Mouse (Mus musculus): ENCODE data around the gene Gal3st4. TPM values are rescaled to one million over a fixed set of nuclear protein-coding genes. Genes with fewer than 3 reads are reported as not detected.

Gene Gal3st4
- 1 to 10 TPM; 2.5 to 3.5 TPM for total RNA-seq (2021)
- long read RNA-seq, experiment 1, transcript Gal3st4-203 (4 exons, 1,901 nt): major isoform, 6 of 9 reads
- long read RNA-seq, experiment 1, partial matches to known transcripts: 0 of 9 reads
- long read RNA-seq, experiment 1, other reads (novel, unspliced or antisense): 0 of 9 reads
- long read RNA-seq, experiment 2, partial matches to known transcripts: 0 of 5 reads
- long read RNA-seq, experiment 2, other reads (novel, unspliced or antisense): 1 of 5 reads

DNA sequence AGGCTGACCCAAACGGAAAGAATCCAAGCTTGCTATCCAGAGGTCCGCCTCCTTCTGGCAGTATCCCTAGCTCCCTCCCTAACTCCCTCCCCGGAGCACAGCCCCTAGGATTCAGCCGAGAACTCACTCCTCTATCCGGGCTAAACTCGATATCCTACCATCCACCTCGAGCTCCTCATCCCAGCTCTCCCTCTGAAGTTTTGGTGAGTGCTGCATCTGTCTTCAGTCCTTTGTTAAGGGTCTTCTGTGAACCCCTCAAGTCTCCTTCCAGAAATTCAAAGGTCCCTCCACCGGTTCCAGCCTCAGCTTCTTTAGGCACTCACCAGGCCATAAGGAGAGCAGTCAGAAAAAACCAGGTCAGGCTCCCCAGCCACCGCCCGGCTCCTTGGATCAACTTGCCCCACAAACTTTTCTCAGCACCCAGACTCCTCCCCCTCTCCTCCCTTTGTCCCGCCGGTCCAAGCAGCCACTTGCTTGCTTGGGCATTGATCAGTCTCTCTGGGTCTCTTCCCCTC, at the start of gene Gal3st4:
TSS of gene Gal3st4 (minus strand) at position 432 of the 515 bp plus-strand sequence.
- no peak for DNase-seq (ENCODE audit: low spot score in 2 of 2)

DNA sequence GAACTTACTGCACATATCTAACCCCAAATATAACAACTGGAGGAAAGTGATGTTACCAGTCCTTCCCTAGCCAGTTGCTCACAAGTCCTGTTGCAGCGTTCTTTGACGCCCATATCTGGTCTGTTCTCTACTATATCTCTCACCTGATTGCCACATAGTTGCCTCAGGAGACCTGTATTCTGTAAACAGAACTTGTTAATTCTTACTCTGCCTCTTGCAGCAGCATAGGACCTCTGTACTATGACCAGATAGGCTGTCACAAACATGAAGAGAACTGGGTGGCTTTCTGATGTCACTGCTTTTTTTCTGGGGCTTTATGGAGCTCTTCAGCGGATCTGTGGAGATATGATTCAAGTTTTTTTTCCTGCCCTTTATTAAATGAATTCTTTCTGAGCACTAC, 40.2 kb upstream of the Gal3st4 start:
- DNase-seq (ENCODE audit: low spot score in 2 of 2): no peak

DNA sequence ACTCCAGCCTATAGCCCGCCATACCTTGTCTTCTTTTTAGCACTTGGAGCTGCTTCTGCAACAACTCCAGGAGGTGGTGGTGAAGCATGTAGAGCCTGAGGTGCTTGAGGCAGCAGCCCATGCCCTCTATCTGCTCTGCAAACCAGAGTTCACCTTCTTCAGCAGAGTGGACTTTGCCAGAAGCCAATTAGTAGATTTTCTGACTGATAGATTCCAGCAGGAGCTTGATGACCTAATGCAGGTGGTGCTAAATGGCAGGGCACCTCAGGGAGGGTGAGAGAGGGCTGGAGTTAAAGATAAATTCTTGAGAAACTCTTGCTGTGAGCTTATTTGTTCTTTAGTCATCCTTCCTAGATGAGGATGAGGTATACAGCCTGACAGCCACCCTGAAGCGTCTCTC, 27.0 kb upstream of the Gal3st4 start:
- DNase-seq (ENCODE audit: low spot score in 2 of 2): no peak

DNA sequence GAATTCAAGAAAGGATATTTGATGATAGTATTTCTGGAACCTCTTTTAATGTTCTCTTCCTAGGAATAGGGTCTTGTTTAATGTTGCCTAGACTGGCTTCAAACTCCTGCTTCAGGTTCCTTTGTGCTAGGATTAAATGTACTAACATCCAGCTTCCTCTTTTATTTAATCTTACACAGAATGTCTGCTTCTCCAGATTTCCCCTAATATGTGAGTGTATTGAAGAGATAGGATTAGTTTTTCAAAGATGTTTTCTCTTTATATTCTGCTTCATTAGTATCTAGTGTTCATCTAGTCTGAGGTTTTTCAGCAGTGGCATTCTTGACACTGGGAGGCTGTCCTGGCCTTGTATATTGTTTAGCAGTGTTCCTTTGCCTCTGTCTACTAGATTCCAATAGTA, 21.5 kb upstream of the Gal3st4 start:
- DNase-seq (ENCODE audit: low spot score in 2 of 2): no peak

DNA sequence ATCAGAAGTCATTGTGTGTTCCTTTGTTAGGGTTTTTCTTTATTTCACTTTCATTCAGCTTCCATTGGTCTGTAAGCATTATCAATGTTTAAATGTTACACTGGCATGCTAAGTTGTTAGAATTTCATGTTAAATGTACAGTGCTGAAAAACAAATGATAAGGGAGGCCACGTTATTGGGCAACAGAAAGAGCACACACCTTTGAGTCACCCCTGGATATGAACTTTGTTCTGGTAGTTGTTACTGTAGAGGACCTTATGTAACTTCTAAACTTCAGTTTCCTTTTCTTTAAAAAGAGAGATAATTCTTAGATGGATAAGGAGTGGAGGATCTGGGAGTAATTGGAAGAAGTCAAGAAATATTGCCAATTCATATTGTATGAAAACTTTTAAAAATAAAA, 19.0 kb upstream of the Gal3st4 start:
- DNase-seq (ENCODE audit: low spot score in 2 of 2): no peak

DNA sequence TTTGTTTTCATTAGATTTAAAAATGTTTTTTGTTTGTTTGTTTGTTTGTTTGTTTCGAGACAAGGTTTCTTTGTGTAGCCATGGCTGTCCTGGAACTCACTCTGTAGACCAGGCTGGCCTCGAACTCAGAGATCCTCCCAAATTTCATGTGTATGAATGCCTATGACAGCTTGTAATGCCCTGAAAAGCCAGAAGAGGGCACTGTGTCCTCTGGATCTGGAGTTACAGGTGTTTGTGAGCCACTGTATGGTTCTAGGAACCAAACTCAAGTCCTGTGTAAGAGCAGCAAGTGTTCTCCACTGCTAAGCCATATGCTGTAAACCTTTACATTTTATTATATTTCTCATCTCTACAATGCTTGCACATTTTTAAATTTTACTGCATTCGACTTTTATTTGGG, 15.2 kb upstream of the Gal3st4 start:
- DNase-seq (ENCODE audit: low spot score in 2 of 2): no peak

DNA sequence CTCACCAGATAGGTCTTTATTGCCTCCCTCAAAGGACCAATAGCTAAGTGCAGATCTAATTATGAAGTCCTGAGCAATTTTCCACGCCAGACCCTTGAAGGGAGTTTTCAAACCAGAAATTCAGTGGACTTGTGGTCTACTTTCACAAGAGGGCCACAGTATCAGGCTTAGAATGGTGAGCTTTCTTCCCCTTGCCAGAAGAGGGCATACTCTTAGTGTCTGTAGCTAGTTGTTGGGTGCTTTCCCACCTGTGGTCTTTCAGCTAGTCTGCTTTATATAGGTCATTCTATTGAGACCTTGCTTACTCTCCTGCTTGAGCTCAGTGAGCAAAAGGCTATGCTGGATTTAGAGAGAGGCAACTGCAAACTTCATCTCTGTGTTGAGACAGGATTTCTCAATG, 10.9 kb upstream of the Gal3st4 start:
- no peak for DNase-seq (ENCODE audit: low spot score in 2 of 2)

DNA sequence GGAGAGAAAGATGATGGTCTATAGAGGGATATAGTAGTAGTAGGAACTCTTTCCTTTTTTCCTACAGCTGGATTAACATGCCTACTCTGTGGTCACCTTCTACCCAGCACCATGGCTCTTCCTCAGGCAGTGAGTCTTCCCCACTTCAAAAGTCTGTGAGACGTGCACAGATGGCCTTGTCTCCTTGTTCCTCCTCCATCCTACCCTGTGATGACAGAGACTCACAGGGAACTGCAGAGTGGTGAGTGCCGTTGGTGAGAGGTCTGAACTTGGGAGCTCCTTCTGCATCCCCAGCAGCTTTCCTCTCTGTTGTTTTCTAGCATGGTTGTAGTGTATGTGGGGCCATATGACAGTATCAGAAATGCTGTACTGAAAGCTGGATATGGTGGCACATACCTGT, 9.2 kb upstream of the Gal3st4 start:
- no peak for DNase-seq (ENCODE audit: low spot score in 2 of 2)

DNA sequence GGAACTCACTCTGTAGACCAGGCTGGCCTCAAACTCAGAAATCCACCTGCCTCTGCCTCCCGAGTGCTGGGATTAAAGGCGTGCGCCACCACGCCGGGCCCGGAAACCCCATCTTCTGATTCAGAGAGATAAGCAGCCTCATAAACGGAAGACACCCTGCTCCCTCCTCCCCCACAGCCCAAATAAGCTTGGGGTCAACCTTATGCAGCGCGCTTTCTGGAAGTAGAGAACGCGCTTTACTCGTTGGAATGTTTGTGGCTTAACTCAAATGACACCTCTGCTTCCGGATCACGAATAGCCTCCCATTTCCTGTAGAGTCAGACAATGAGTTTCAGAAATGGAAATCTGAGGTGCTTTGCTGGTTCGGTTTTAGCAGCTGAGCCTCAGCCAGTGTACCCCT, 8.2 kb upstream of the Gal3st4 start:
- no peak for DNase-seq (ENCODE audit: low spot score in 2 of 2)

DNA sequence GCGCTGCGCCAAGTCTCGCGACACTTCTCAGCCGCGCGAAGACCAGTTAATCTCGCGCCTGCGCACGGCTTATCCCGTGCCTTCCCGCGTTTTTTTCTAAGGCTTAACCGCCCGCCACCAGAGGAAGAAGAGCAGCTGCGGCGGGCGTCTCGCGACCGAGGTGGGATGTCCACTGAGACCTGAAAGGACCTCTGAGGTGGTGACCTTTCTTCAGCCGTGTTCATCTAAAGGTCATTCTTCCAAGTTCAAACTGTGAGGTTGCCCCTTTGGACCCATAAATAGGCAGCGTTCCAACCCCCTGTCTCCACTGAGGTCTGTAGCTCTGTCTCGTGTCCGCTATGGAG, 7.8 kb upstream of the Gal3st4 start:
- DNase-seq (ENCODE audit: low spot score in 2 of 2): no peak

DNA sequence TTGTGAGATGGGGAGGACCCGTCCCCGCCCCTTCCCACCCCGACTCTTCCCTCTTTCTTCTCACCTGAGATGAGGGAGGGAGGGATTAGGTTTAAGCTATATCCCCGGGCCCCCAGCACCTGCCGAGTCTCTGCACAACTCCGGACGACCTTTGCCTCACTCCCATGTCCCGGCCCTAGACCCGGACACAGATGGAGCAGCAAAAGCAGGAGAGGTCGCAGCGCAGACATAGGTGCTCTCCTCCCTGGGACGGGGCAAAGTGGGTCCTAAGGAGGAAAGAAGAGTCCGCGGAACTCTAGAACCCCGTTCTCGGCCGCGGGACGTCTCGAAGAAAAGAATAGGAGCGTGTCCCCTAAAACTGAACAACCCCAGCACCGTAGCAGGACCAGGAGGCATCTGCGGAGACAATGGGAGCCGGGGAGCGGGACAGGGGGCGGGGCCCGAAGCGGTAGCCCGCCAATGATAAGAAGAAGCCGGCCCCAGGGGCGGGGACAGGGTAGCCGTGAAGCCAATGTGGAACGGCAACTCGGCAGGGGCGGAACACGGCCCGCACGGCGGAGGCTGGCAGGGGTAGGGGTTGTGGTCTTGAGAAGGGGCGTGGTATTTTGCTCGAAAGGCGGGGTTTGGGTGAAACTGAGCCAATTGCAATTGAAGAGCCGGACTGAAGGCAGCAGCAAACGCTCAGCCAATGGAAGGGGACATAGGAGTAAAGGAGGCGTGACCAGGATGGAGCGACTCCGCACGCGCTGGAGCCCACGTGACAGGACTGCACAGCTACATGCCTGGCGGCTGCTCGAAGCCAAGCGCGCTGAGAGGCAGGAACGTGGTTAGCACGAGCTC, 7.2 kb upstream of the Gal3st4 start, which contains the start of the genes Gm43720, Gpc2 and Stag3:
TSS of gene Gm43720 (minus strand) at position 374 of the 840 bp plus-strand sequence.
TSS of gene Gpc2 (minus strand) at position 421 of the 840 bp plus-strand sequence.
TSS of gene Stag3 (plus strand) at position 656 of the 840 bp plus-strand sequence.
- DNase-seq (ENCODE audit: low spot score in 2 of 2): peak; percentile 53 to 60

DNA sequence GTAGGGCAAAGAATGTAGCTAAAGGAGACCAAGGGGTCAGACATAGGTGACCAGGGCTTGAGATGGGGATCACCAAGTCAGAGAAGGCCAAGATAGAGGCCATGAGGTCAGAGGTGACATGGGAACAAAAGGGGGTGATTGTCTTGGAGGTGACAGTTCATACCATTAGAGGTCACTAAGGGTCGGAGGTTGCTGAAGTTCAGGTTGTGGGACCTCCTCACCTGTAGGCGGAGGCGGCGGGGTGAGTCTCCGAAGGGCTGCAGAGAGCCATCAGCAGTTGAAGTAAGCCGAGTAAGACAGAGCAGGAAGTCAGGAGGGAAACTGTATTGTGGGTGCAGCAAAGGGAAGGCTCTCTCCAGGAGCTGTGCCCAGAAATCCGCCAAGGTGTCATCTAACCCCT, 5.4 kb upstream of the Gal3st4 start:
- DNase-seq (ENCODE audit: low spot score in 2 of 2): no peak

DNA sequence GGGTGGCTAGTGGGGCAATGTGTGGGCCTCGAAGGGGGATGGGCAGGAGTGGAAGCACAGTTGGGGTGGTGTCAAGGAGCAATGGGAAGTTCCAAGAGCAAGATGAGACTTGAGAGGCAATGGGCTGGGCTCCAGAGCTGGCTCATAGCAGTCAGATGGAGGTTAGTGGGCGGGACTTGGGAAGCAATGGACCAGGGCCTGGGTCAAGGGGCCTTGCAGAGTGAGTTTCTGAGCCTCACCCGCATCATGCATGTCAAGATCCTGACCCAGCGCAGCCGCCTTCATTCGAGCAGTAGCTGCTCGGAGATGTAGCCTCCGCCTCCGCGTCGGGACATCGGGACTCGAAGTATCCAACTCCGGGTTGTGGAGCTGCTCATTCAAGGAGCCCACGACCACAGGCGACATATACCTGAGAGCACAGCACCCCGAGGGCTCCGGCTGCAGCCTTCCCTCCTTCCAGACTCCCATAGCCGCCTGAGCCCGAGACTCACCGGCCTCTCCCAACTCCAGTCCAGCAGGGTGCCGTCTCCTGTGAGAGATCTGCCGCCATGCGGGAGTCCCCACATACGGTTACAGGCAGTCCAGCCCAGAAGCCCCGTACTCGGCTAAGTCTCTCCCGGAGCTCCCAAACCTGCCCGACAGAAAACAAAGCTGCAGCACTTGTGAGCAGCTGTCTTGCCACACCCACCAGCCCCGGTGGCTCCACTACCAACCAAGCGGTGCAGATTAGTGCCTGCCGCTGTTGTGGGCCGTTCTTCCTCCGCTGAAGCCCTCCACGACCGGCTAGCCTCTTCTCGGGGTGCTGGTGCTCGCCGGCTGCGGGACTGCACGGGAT, 2.8 kb upstream of the Gal3st4 start:
- no peak for DNase-seq (ENCODE audit: low spot score in 2 of 2)

DNA sequence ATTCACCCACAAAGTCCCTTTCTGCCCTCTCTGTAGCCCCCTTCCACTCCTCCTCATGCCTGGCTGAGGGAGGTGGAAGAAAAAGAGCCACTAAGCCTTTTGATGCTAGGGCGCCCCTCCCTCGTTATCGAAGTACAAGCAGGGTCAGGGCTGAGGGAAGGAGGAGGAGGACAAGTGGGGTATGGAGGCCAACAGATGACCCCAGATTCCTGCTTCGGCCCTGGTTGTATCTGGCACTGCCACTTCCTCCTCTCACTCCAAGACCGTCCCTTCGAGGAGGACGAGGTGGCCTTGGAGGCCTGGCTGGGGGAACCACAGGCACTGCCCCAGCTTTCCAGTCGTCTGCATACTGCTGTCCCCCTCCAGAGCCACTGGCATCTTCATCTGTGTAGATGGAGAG, 1.5 kb upstream of the Gal3st4 start:
- DNase-seq (ENCODE audit: low spot score in 2 of 2): no peak

DNA sequence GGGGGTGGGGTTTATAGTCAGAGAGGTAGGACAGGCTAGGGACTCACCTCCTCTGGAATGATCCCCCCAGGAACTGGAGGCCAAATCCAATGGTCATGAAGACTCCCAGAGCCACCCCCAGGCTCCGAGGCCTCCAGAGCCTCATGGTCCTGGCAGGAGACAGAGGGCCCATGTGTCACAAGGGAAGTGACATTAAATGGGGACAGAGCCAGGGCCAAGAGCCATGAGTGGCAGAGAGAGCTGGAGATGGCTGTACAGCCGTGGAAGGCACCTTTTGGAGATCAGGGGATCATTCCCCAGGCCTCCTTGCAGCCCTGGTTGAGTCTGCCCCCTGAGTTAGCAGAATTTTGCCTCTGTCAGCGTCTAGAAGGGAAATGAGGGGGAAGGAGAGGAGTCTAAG, 1.4 kb downstream of the Gal3st4 start:
- DNase-seq (ENCODE audit: low spot score in 2 of 2): no peak

DNA sequence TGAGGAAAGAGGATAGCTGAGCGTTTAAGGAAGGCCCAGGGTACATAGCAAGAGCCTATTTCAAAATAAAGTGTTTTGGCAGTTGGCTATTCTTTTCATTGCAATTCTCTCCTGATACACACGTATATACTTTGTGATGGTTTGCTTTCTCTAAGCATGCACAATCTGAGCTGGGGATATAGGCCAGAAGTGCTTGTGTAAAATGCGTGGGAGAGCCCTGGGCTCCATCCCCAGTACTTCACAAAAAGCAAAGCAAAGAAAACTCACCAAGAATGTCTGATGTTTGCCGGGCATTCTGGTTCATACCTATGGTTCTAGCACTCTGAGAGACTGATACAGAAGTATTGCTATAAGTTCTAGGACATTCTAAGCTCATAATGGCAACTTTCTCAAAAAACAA, 3.7 kb downstream of the Gal3st4 start:
- no peak for DNase-seq (ENCODE audit: low spot score in 2 of 2)

DNA sequence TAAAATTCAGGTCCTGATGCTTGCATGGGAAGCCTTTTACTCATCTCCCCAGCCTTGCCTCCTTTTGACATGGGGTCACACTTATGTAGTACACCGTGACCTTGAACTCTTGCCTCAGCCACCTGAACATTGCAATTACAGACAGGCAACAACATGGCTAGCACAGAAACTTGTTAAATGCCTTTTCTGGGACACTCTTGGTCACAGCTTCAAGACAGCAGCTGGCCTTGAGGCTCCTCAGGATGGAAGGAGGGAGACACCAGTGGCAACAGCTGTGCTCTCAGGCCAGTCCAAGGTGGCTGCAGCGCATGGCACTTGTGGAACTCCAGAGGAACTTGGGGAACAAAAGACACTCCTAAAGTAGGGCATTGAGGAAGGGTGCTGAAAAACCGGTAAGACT, 5.5 kb downstream of the Gal3st4 start:
- no peak for DNase-seq (ENCODE audit: low spot score in 2 of 2)

DNA sequence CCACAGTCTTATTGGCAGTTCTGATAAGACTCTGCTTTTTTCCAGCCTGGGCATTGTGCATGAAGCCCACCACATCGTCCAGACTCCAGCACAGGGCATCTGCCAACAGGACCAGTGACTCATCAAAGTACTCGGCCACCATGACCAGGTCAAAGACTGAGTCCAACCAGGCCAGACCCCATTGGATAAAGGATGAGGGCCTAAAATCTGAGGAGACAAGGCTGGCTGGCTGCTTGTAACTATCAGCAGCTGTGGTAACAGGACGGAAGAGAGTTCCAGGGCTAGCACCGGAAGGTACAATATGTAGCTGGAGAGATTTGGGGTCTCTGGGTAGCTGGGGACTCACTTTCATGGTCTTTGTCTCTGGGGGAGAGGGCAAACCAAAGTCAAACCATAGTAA, 6.9 kb downstream of the Gal3st4 start:
- no peak for DNase-seq (ENCODE audit: low spot score in 2 of 2)

DNA sequence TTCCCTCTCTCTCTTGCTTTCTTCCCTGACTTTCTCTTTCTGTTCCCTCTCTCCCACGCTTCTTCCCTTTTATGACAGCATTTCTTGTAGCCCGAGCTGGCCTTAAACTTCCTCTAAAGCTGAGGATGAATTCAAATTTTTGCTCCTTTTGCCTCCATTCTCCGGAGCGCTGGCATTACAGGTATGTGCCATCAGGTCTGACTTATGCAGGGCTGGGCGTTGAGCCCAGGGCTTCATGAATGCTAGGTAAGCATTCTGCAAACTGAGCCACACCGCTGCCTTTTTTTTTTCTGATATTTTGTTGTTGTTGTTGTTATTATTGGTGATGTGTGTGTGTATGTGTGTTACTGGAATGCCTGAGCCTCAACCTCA, 8.4 kb downstream of the Gal3st4 start:
- no peak for DNase-seq (ENCODE audit: low spot score in 2 of 2)

DNA sequence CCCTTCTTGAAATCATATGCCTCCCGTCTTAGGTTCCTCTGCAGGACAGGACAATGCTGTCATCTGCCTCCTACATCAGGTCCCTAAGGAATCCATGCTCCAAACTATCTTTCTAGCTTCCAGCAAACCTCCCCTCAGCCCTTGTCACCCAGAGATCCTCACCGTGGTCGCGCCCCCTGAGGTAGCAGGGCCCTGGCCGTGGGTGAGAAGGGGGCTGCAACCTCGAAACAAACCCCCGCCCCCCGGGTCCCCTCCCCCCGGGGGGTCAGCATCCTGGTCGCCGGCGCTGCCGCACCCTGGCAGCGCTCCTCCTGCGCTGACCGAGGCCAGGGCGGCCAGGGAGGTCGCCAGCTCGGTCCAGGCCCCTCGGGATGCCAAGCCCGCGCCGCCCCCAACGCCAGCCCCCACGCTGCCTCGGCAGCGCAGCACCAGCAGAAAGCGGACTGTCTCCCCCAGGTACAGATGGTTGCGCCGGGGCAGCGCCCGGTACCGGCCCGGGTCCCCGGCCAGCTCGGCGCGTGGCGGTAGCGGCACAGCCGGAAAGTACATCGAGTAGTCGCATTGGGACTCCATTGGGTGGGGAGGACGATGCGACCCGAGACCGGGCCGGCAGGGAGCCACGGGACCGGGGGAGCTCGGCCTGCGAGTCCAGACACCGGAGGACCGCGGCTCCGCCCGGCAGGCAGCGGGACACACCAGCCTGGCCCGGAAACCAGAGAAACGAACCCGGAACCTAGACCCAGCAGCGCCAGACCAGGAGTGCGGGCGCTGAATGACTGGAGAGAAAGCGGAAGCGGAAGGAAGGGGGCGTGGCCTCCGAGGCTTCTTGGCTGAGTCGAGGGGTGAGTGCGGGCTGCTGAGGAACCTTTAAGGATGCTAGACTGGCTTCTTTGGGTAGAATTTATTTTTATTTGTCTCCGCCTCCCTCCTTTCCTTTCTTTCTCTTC, 9.1 kb downstream of the Gal3st4 start, which contains the start of gene BC037034:
TSS of gene BC037034 (minus strand) at position 774 of the 947 bp plus-strand sequence.
- DNase-seq (ENCODE audit: low spot score in 2 of 2): peak; percentile 90 to 94

Data from left cerebral cortex, adult 18-20 months (tissue).